Mouse (Mus musculus): ENCODE measurements around the gene Ngp. TPM values are rescaled to one million over a fixed set of nuclear protein-coding genes. Genes with fewer than 3 reads are reported as not detected.
A peak's percentile ranks its signal among the peaks of the same experiment; 100 is the strongest.
"Not testable (repeated sequence)": the region's sequence is repeated elsewhere in the genome, so short reads cannot be mapped to it uniquely, and the experiment has no call there.

Gene Ngp
- polyA plus RNA-seq (2015; fragmentation: Nextera tagmentation; extraction: Ambion mirVana), result 1.4 and 2.8 TPM in 2 replicates

DNA sequence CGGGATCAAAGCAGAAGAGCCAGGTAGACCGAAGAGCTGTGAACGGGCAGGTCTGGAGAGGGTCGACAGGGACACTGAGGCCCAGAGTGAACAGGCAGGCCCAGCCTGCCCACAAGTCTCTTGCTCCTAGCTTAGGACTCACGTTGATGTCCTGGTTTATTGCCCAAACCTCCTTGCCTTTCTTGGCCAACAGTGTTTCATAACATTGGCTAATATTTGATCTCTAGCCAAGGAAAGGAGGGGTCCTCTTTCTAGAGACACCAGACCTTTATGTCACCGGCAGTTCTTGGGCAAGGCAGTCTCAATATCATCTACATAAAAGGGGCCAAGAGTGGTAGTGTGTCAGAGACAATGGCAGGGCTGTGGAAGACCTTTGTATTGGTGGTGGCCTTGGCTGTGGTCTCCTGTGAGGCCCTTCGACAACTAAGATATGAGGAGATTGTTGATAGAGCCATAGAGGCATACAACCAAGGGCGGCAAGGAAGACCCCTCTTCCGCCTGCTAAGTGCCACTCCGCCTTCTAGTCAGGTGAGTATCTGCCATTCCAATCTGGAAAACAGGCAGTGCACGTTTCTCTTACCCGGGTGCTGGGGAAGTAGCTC lies at the start of gene Ngp:
Gene Ngp, plus strand, starts transcription at position 237 of the 602 bp plus-strand sequence.
- Histone ChIP-seq H3K27ac (no peak within 1 kb of the TSS), H3K4me2 (no peak within 1 kb of the TSS), H3K4me3 (no peak within 1 kb of the TSS), H3K27me3 (no peaks in the 10 kb centered on the region), H3K9me3 (no peaks in the 10 kb centered on the region), H3K36me3 (no peaks in the 10 kb centered on the region), H3K9ac (no peak within 1 kb of the TSS), H3K4me1 (replicated peaks) (no peaks in the 10 kb centered on the region)
- no peak for ATAC-seq (ENCODE audit: low FRiP score)
- WGBS, result 90% methylated on average over 12 of the region's 12 CpGs

DNA sequence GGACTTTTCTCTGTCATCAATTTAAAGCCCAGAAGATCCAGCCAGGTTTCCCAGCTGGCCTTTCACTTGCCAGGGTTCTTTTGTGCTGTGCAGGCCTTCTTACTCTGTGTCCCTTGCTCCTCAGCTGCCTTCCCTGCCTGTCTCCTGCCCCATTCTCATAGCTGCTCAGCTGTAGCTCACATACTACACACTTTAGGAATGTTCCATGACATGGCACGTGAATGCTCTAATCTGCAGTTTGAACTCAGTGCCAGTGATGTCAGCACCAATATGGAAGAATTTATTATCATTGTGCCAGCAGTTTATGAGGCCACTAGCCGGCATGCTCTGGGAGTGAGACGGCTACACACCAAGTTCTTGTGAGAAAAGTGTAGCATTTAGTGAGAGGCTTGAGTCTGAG lies 49.7 kb upstream of the Ngp start:
- peaks cover 69% of the 10 kb centered on the region for H3K36me3 ChIP-seq
- WGBS, result 86% methylated on average over 3 of the region's 3 CpGs

DNA sequence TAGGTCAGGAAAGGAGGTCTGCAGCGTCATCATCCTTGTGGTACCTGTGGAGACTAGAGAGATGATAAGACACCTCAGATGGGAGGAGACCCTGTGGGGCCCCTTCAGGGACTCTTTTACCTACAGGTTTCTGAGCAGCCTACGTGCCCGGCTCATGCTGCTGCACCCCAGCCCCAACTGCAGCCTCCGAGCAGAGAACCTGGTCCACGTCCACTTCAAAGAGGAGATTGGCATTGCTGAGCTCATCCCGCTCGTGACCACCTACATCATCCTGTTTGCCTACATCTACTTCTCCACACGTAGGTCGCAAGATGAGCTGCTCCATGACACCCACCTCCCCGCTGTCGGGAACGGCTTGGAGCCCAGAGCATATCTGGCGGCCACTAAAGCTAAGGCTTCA lies 45.7 kb upstream of the Ngp start:
- H3K9ac ChIP-seq, result no peak overlapping the region
- H3K27ac ChIP-seq, result no peak overlapping the region
- H3K4me1 ChIP-seq (replicated peaks), result no peaks in the 10 kb centered on the region
- no peak for ATAC-seq (ENCODE audit: low FRiP score)
- WGBS, result 96% methylated on average over 13 of the region's 13 CpGs
- H3K4me3 ChIP-seq, result no peak overlapping the region
- H3K36me3 ChIP-seq, result peaks cover 77% of the 10 kb centered on the region
- H3K9me3 ChIP-seq, result no peaks in the 10 kb centered on the region
- H3K4me2 ChIP-seq, result no peak overlapping the region
- H3K27me3 ChIP-seq, result no peaks in the 10 kb centered on the region

More for the DNA sequence above, 49.7 kb upstream of the Ngp start:
- H3K9ac ChIP-seq, result no peak overlapping the region
- no peak overlapping the region for H3K4me2 ChIP-seq
- H3K9me3 ChIP-seq, result no peaks in the 10 kb centered on the region
- no peaks in the 10 kb centered on the region for H3K27me3 ChIP-seq
- no peak overlapping the region for H3K27ac ChIP-seq
- H3K4me3 ChIP-seq, result no peak overlapping the region
- no peak for ATAC-seq (ENCODE audit: low FRiP score)
- 0 out of 2 replicates have a peak, but pooled peaks cover 5% of the 10 kb centered on the region for H3K4me1 ChIP-seq (replicated peaks)

DNA sequence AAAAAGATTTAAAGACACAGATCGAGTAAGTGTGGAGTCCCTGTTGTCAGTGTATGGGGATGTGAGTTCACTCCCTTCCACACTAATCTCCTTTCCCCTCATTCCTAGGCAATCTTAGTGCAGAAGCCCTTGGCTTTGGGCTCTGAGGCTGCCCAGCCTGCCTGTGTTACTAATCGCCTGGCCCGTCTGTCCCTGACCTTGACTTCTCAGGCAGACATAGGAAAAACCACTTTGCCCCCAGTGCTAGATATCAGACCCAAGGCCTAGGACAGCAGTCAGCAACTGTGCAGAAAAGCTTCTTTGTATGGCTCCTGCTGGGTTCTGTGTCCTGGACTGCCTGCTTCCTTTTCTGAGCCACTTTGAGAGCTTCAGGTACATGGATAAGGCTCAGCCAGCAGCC lies 43.9 kb upstream of the Ngp start:
- WGBS, result 92% methylated on average over 3 of the region's 3 CpGs
- Histone ChIP-seq H3K27me3 (no peaks in the 10 kb centered on the region), H3K9ac (no peak overlapping the region), H3K4me2 (no peak overlapping the region), H3K27ac (no peak overlapping the region), H3K36me3 (peaks cover 84% of the 10 kb centered on the region), H3K4me3 (no peak overlapping the region), H3K9me3 (no peaks in the 10 kb centered on the region), H3K4me1 (replicated peaks) (no peaks in the 10 kb centered on the region)
- ATAC-seq (ENCODE audit: low FRiP score), result no peak

DNA sequence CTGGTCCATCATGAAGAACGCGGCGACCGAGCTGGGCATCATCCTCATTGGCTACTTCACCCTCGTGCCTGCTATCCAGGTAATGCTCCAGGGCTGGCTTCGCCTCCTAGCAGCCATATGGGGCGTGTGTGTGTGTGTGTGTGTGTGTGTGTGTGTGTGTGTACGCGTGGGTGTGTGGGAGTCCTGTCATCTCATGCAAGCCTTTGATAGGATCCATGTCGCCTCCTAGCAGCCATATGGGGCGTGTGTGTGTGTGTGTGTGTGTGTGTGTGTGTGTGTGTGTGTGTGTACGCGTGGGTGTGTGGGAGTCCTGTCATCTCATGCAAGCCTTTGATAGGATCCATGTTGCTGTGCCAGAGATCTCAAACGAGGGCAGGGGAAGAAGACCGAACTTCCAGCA lies 41.9 kb upstream of the Ngp start:
- H3K4me3 ChIP-seq; H3K9me3 ChIP-seq; H3K27ac ChIP-seq; H3K4me1 ChIP-seq (replicated peaks); ATAC-seq (ENCODE audit: low FRiP score); H3K27me3 ChIP-seq; H3K9ac ChIP-seq; H3K4me2 ChIP-seq: not testable (repeated sequence)
- H3K36me3 ChIP-seq, result peaks cover 92% of the 10 kb centered on the region
- WGBS, result 92% methylated on average over 15 of the region's 15 CpGs

DNA sequence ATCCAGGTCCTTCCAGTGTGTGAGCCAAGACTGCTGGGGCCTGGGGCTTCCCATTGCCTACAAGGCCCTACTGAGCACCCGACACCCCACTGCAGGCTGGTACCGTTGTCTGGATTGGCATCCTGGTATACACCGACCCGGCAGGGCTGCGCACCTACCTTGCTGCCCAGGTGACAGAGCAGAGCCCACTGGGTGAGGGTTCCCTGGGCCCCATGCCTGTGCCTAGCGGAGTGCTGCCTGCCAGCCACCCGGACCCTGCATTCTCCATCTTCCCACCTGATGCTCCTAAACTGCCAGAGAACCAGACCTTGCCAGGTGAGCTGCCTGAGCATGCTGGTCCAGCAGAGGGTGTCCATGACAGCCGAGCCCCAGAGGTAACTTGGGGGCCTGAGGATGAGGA lies 40.2 kb upstream of the Ngp start:
- no peak for ATAC-seq (ENCODE audit: low FRiP score)
- WGBS, result 95% methylated on average over 8 of the region's 8 CpGs
- H3K36me3 ChIP-seq, result peaks cover 92% of the 10 kb centered on the region

DNA sequence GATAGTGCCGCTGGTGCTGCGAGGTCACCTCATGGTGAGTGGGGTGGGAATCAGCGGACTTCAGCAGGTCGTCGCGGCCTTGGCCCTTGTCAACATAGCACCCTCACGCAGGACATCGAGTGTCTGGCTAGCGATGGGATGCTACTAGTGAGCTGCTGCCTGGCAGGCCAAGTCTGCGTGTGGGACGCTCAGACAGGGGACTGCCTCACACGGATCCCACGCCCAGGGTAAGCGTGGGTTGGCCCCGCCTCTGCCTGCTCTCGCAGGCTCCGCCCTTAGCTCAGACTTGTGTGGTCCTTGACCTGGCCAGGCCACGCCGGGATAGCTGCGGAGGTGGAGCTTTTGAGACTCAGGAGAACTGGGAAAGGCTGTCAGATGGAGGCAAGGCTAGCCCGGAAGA lies 38.9 kb upstream of the Ngp start:
- Histone ChIP-seq H3K9ac (no peak overlapping the region), H3K4me1 (replicated peaks) (no peaks in the 10 kb centered on the region), H3K36me3 (peaks cover 97% of the 10 kb centered on the region), H3K27me3 (no peaks in the 10 kb centered on the region), H3K4me2 (no peak overlapping the region), H3K27ac (no peak overlapping the region), H3K9me3 (no peaks in the 10 kb centered on the region), H3K4me3 (no peak overlapping the region)
- WGBS, result 49% methylated on average over 21 of the region's 21 CpGs
- 0 out of 2 replicates have a peak, but pooled peaks have one; percentile 41 for ATAC-seq (ENCODE audit: low FRiP score)

More for the DNA sequence above, 40.2 kb upstream of the Ngp start:
- H3K4me1 ChIP-seq (replicated peaks), result no peaks in the 10 kb centered on the region
- H3K4me3 ChIP-seq, result no peak overlapping the region
- no peaks in the 10 kb centered on the region for H3K27me3 ChIP-seq
- H3K9me3 ChIP-seq, result no peaks in the 10 kb centered on the region
- no peak overlapping the region for H3K4me2 ChIP-seq
- no peak overlapping the region for H3K9ac ChIP-seq
- no peak overlapping the region for H3K27ac ChIP-seq

DNA sequence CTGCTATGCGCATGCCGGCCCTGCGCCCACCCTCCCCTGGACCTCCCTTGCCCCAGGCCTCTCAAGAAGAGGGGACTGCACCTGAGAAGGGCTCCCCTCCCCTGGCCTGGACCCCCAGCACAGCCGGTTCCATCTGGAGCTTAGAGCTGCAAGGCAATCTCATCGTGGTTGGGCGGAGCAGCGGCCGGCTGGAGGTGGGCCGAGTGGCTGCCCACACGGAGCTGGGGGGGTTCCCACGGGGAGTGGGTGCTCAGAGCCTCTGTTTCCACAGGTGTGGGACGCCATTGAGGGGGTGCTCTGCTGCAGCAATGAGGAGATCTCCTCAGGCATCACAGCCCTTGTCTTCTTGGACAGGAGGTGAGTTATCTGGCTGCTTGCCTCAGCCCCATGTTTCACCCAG lies 38.3 kb upstream of the Ngp start:
- no peak overlapping the region for H3K4me3 ChIP-seq
- no peak overlapping the region for H3K4me2 ChIP-seq
- H3K9me3 ChIP-seq, result no peaks in the 10 kb centered on the region
- no peaks in the 10 kb centered on the region for H3K27me3 ChIP-seq
- H3K4me1 ChIP-seq (replicated peaks), result no peaks in the 10 kb centered on the region
- peaks cover 97% of the 10 kb centered on the region for H3K36me3 ChIP-seq
- 90% methylated on average over 12 of the region's 12 CpGs for WGBS
- H3K9ac ChIP-seq, result no peak overlapping the region
- 0 out of 2 replicates have a peak, but pooled peaks have one; percentile 9 for ATAC-seq (ENCODE audit: low FRiP score)
- H3K27ac ChIP-seq, result no peak overlapping the region

DNA sequence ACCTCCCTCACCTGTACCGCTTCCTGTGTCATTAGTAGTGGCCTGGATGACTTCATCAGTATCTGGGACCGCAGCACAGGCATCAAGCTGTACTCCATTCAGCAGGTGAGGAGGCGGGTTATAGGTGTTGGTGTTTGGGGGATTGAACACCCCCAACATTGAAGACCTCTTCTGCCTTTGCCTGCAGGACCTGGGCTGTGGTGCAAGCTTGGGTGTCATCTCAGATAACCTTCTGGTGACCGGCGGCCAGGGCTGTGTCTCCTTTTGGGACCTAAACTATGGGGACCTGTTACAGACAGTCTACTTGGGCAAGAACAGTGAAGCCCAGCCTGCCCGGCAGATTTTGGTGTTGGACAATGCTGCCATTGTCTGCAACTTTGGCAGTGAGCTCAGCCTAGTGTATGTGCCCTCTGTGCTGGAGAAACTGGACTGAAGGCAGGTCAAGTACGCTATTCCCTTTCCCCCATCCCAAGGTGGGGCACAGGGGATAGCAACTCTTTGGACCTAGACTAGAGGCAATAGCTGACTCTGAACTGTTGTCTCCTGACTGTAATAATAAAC lies 35.1 kb upstream of the Ngp start:
- H3K4me3 ChIP-seq, result no peak overlapping the region
- no peaks in the 10 kb centered on the region for H3K4me1 ChIP-seq (replicated peaks)
- no peak overlapping the region for H3K4me2 ChIP-seq
- no peaks in the 10 kb centered on the region for H3K9me3 ChIP-seq
- ATAC-seq (ENCODE audit: low FRiP score), result no peak
- H3K36me3 ChIP-seq, result peaks cover 98% of the 10 kb centered on the region
- no peaks in the 10 kb centered on the region for H3K27me3 ChIP-seq
- H3K9ac ChIP-seq, result no peak overlapping the region
- H3K27ac ChIP-seq, result no peak overlapping the region
- WGBS, result 80% methylated on average over 7 of the region's 7 CpGs

DNA sequence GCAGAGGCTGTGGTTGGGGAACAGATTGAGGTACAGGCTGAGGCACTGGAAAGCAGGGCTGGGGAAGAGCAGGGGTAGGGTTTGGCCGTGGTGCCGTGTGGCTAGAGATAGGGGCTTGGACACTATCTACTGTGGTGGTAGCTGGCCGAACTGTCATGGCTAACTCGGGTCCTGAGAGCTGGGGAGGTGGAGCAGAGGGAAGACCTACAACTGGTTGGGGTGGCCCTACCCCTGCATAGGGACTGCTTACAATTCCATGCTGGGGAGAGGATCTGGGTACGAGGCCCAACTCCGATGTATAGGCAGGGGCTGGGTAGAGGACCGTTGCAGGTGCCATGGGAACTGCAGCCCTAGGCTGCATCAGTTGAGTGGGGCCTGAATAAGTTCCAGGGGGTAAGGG lies 31.5 kb upstream of the Ngp start:
- H3K9ac ChIP-seq, result no peak overlapping the region
- H3K27me3 ChIP-seq, result no peaks in the 10 kb centered on the region
- H3K4me1 ChIP-seq (replicated peaks), result no peaks in the 10 kb centered on the region
- 97% methylated on average over 7 of the region's 7 CpGs for WGBS
- H3K9me3 ChIP-seq, result no peaks in the 10 kb centered on the region
- ATAC-seq (ENCODE audit: low FRiP score), result no peak
- H3K27ac ChIP-seq, result no peak overlapping the region
- H3K4me3 ChIP-seq, result no peak overlapping the region
- H3K4me2 ChIP-seq, result no peak overlapping the region
- H3K36me3 ChIP-seq, result peaks cover 99% of the 10 kb centered on the region

DNA sequence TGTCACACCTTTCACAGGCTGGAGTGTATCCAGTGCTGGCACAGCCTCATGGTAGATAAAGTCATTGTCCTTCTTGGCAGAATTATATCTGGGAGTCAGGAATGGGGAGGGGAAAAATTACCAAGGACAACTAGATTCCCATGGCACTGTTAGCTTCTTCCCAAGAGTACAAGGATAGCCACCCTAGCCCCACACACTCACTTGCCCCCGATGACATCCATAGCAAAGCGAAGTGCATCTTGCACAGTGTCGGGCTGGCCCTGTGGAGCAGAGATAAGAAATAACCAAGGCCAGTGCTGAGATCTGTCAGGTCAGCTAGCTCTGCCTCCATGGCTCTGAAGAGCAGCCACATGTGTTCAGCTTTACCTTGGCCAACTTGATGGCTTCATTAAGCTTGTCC lies 28.7 kb upstream of the Ngp start:
- H3K4me3 ChIP-seq, result no peak overlapping the region
- no peaks in the 10 kb centered on the region for H3K27me3 ChIP-seq
- peaks cover 96% of the 10 kb centered on the region for H3K36me3 ChIP-seq
- H3K9ac ChIP-seq, result no peak overlapping the region
- no peak overlapping the region for H3K27ac ChIP-seq
- no peaks in the 10 kb centered on the region for H3K4me1 ChIP-seq (replicated peaks)
- 99% methylated on average over 3 of the region's 3 CpGs for WGBS
- no peaks in the 10 kb centered on the region for H3K9me3 ChIP-seq
- ATAC-seq (ENCODE audit: low FRiP score), result no peak
- no peak overlapping the region for H3K4me2 ChIP-seq

DNA sequence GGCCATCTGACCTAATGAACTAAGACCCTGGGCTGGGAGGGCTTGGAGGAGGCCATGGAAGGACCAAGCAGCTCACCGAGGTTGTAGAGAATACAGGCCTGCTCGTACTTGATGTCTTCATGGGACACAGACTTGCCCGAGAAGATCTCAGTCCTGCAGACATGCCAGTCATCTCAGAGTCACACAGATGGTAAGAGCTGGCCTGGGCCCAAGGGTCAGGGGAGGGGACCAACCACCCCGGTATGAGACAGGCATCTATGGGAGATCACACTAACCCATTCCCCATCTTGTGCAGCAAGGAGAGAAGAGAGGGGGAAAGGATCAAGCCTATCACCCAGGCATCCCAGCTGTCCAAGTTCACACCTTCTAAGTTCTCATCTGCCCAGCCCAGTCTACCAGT lies 26.3 kb upstream of the Ngp start:
- no peaks in the 10 kb centered on the region for H3K4me1 ChIP-seq (replicated peaks)
- no peak for ATAC-seq (ENCODE audit: low FRiP score)
- 93% methylated on average over 4 of the region's 4 CpGs for WGBS
- peaks cover 95% of the 10 kb centered on the region for H3K36me3 ChIP-seq
- no peaks in the 10 kb centered on the region for H3K9me3 ChIP-seq
- no peaks in the 10 kb centered on the region for H3K27me3 ChIP-seq
- H3K9ac ChIP-seq, result no peak overlapping the region
- H3K4me3 ChIP-seq, result no peak overlapping the region
- H3K27ac ChIP-seq, result no peak overlapping the region
- no peak overlapping the region for H3K4me2 ChIP-seq

DNA sequence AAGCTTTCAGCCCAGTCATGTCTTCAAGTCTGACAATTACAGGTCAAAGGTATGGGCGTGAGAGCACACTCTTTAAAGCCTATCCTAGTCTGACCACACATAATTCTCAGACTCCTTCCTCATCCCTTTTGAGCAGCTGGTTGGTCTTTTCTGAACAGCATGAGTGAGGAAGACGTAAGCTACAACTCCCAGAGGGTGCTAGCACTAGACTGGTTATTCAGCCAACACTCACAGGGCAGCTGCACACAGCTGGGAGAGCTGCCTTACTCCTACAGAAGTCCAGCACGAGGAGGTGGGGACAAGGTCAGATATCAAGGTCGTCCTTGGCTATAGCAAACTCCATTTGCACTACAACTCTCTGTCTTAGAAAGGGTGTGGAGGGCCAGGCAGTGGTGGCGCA lies 18.9 kb upstream of the Ngp start:
- Histone ChIP-seq H3K9ac (no peak overlapping the region), H3K27ac (no peak overlapping the region), H3K4me1 (replicated peaks) (peaks cover 5% of the 10 kb centered on the region; the same call in 1 of the 2 replicates), H3K27me3 (no peaks in the 10 kb centered on the region), H3K4me2 (no peak overlapping the region), H3K9me3 (no peaks in the 10 kb centered on the region), H3K4me3 (no peak overlapping the region), H3K36me3 (peaks cover 39% of the 10 kb centered on the region)
- 89% methylated on average over 5 of the region's 5 CpGs for WGBS
- no peak for ATAC-seq (ENCODE audit: low FRiP score)
